Mouse (Mus musculus) right cerebral cortex, postnatal 14 days (tissue): ENCODE measurements around the gene Snrnp48.

Source experiments
- DNase-seq: peaks from one replicate; pipeline ENCODE4 v3.0.0; 2022

The Snrnp48 gene

GRCm38 (mm10) chr13:38269055-38269692 is 64.4 kb downstream of the Snrnp48 start:
- DNase-seq = no peak

DNA sequence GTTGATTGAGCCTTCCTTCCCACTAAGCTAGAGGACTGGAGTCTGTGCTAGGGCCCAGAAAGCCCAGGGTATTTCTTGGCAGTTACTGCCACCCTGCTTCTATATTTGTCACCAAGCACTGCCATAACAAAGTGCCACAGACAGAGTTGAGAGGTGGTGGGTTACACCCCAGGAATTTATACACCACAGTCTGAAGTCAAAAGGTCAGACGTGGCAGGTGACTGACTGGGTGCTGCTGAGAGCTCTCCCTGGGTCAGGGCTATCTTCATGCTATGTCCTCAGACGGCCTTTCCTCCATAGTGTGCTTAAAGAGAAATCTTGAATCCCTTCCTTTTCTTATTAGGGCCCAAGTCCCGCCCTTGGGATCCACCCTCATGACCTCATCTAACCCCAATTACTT is 67.9 kb downstream of the Snrnp48 start:
- DNase-seq = no peak
